Mouse (Mus musculus) liver, adult (tissue): Measurements from ENCODE around the gene Nr1h4.

Experiments
- GATA4 ChIP-seq: IDR thresholded peaks from 2 replicates; pipeline ENCODE4 v1.6.1; 2014; ENCODE audit warnings: mild to moderate bottlenecking, low read length; ENCODE audit not compliant: insufficient replicate concordance

The Nr1h4 gene

DNA sequence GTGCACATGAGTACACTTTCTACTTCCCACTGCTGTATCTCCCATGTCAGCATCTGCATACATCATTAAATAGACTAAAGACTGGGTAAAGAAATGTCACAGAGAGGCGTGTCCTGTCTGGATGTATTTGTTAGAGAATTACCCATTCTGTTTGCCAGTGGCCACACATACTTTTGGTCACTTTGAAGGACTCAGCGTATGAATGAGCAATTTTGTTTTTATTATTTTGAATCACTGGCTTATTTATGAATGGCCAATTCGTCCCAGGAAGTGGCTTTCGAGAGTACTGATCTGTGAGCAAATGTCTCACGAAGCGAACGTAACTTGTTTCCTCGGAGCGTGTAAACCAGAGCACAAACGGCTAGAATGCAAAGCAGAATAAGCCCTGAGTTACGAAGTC lies 72.4 kb downstream of the Nr1h4 start:
- TF ChIP-seq GATA4 = no peak

DNA sequence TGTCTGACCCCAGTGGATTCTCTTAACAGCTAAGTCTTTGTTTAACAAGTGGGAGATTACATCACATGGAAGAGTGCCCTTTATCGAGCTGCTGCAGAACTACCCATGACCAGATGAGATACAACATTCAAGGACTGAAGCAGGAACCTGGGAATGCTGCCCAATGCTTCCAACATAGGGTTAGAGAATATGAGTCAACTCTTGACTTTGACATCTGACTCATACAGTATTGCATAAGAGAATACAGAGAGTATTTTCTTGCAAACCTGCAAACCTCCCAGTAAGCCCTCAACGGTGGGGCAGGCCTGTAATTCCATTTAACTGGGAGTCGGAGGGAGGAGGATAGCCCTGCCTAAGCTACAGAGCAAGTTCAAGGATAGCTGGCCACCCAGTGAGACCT lies 74.6 kb downstream of the Nr1h4 start:
- TF ChIP-seq GATA4 = peak; percentile 36; the same call in 1 of the 2 replicates

DNA sequence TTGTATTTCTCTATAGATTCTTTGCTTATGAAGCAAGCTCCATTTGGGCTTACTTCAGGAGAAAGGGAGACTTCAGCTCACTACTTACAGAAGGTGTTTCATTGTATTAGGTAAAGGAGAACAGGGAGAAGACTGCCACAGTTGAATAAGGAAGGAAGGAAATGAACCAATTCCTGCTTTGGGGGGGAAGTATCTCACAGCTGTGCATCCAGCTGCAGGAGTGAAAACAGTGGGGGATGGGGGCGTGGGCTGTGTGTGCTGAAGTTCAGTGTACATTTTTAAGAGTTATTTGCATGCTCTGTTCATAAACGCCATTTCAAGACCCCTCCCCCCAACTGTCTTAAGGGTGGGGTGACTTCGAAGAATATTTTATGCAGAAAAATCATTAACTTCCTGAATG lies 79.6 kb downstream of the Nr1h4 start:
- TF ChIP-seq GATA4 = no peak

DNA sequence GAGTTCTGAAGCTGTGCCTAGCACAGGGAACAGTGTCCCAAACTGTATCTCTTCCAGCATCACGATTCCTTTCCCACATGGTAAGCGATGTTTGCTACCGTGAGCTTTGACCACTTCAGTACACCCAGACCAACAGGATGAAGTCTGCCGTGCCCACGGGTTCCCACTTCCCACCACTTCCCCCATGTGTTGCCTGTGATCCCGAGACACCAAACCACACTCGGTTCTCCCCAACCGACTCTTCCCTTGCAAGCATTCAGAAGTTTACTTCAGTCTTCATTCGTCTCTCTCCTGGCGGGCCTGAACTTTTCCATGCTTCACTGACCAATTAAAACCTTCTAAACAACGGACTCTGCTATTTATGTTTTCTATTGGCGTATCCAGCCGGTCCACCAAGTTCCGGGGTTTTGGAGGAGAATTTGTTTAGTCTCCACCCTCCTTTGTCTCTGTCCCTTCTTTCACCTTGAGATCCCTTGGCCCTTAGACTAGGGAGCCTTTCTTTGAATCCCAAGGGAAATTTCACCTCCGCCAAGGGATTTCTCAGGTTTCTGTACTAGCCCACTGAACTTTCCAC lies 80.2 kb downstream of the Nr1h4 start:
- no peak for TF ChIP-seq GATA4

DNA sequence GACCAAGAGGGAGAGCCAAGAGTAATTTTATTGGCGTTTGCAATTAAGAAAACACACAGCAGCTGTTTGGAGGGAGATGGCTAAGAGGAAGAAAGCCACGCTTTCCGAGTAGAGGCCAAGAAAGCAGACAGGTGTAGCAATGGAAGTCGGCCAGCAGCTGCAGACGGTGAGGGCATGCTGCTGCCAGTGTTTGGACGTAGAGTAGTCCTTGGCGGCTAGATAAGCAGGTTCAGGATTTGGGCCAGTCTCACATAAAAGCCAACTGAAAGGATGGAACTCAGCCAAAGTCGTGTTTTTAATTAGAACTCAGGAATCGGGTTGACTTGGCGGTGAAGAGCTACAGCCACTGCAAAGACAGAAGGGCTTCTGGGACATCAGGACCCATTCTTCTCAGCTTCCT lies 83.0 kb downstream of the Nr1h4 start:
- TF ChIP-seq GATA4 = no peak

DNA sequence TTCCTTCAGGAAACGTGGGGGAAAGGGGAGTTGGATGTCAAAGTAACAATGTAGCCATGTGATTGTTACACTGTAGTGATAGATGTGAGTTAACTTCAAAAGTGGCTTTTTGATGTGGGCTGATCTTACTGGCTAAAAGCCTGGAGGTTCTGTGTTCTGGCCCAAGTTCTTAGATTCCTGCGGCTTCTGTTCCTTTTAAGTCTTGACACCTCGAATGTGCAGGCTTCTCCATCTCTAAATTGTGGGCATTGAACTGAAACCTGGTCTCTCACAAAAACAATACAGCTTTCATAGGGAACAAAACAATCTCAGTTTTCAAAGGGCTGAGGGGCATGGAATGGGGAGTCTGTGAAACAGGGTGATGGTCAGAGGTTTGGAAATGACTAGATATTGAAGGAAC lies 89.0 kb downstream of the Nr1h4 start:
- TF ChIP-seq GATA4 = no peak

DNA sequence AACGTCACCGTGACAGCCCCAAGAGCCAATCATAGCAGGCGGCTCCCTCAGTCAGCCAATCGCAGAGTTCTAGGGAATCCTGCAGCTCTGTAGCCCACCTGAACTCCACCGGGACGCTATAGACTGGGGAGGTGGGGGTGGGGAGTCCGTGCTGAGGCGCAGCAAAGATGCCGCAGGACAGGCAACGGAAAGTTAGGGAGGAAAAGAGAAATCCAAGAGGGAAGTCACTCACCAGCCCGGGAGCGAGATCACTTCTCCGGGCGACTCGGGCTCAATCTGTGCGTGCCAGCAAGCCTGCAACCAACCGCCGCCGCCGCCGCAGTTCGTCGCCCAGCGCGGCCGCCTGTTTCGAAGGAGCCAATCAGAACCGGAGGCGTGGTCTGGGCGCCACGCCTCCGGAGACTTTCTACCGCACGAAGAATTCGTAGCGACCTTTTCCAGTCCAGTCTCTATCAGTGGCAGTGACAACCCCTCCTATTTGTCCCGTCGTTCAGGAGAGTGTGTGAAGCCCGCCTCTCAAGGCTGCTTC lies 89.7 kb downstream of the Nr1h4 start, which contains the start of gene Gas2l3:
Gene Gas2l3 (minus strand): TSS at position 345 of the 529 bp plus-strand sequence.
- TF ChIP-seq GATA4 = no peak

DNA sequence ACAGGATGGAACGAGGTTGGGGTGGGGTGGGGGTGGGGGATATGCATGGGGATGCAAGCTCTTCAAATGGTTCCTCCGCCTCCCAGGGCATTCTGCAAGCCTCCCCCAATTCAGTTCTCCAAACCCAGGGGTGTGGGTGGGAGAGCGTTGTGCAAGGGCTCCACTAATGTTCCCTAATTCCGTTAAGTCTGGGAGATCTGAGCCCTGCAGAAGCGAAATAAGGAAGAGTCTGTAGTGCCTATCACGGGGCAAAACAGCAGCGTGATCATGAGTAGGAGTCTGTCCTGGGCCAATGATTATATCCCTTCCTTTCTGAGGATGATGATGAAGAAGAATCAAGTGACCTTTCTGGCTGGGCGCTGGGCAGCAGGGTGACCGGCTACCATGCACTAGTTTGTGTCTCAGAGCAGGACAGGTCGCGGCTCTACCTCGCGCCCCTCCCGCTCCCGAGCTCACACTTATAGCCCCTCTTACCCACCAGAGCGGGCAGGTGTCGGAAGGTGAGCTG lies 90.2 kb downstream of the Nr1h4 start:
- no peak for TF ChIP-seq GATA4

DNA sequence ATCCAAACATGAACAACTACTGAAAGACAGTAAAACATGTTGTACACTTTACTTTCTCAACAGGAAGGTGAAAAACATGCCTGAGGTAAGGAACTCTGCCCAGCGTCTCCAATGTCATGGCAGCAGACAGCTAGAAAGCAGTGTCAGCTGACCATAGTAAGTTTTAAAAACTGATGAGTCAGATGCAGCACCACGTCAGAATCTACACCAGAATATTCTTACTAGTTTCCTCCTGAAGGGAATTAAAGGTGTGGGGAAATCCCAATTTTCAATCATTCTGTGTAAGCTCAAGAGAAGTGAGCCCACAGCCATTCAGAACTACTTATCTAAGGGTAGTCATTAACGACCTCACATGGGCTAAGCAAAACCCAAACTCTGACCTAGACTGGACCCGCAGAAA lies 90.7 kb downstream of the Nr1h4 start:
- TF ChIP-seq GATA4 = no peak

DNA sequence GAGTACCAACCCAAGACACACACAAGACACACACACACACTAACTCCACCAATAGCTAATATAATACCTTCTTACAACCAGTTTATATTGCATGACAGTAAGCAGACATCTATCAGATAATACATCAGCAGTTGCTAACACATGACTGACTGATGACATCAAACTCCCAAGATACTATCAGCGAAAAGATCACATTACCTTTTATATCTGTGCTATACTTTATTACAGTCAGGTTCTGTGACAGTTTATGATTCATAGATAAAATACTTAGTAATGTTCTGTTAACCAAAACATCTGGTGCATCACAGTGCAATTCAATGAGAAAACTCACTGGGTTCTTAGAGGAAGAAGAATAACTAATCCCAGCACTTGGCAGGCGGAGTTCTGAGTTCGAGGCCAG lies 91.4 kb downstream of the Nr1h4 start:
- TF ChIP-seq GATA4 = no peak

DNA sequence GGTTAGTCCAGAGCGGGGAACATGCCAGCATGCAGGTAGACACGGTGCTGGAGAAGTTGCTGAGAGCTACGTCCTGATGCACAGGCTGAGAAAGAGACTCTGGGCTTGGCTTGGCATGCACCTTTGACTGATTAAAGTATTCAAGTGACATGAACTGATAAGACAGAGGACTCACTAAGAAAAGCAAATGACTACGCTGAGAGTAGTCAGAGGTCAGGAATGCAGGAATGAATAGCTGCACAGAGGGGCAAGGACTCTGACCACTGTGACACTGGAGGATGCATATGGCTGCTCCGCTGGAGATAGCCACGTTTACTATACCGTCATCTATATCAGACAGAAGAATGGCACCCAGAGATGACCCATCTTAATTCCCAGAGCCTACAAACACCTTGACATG lies 94.0 kb downstream of the Nr1h4 start:
- no peak for TF ChIP-seq GATA4

DNA sequence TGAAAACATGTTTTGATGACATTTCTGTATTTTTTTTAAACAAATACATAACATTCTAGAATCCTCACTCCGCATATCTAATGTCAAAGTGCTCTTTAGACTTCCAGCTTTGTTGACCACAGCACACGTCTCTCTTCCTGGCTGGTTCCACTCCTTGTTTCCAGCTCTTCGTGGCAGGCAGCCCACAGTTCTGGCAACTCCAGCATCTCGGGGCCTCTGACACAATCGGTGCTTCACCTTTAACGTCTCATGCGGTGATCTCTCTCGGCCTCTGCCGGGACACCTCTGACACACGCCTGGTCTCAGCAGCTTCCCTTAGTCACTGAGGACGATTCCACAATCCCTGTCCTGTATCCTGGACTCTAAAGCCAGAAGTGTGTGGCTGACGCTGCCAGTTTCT lies 95.4 kb downstream of the Nr1h4 start:
- TF ChIP-seq GATA4 = no peak

DNA sequence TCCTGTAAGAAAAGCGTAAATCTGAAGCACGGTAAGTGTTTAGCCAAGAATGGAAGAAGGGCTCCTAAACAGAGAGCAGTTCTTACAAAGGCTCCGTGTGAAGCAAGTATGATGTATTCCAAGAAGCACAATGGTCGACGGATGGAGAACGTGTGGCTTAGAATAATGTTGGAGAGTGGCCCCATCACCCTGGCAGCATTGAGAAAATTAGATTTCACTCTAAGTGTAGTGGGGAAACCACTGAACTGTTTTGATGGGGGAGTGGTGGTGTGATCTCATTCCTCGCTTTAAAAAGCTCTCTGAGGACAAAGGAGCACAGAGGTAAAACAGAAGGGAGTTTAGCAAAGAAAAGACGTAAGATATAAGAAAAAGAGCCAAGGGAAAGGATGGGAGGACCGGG lies 95.9 kb downstream of the Nr1h4 start:
- TF ChIP-seq GATA4 = no peak

DNA sequence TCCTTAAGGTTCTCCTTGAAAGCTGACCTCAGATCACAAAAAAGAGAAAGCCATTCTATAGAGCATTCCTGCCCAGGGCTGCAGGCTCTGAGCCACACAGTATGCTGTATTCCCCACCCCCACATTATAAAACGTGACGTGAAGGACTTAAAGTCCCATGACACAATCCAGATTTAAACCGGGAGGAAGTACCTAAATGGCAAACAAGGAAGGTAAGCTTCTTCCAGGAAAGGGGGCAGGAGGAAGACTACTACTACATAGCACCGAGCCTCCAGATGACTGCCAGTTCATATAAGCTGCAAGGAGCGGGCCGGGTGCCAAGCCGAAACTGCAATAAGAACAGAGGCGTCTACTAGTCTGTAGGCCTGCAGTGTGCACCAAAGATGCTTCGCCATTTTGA lies 97.5 kb downstream of the Nr1h4 start:
- TF ChIP-seq GATA4 = no peak

DNA sequence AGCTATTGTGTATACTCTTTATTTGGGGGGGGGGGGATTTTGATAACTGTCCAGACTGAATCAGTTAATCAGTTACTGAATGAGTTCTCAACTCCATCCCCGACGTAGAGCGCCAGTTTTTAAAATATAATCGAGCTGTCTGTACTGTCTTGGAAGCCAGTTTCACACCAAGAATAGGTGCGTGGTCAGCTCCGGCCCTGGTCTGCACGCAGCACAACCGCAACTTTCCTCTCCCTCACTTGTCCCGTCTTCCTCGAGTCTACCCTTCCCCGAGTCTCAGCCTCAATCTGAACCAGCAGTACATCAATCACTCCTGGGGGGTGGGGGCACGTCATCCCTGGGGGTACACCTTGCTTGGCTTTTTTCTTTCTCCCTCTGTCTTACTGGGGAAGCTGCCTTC lies 98.0 kb downstream of the Nr1h4 start:
- no peak for TF ChIP-seq GATA4

DNA sequence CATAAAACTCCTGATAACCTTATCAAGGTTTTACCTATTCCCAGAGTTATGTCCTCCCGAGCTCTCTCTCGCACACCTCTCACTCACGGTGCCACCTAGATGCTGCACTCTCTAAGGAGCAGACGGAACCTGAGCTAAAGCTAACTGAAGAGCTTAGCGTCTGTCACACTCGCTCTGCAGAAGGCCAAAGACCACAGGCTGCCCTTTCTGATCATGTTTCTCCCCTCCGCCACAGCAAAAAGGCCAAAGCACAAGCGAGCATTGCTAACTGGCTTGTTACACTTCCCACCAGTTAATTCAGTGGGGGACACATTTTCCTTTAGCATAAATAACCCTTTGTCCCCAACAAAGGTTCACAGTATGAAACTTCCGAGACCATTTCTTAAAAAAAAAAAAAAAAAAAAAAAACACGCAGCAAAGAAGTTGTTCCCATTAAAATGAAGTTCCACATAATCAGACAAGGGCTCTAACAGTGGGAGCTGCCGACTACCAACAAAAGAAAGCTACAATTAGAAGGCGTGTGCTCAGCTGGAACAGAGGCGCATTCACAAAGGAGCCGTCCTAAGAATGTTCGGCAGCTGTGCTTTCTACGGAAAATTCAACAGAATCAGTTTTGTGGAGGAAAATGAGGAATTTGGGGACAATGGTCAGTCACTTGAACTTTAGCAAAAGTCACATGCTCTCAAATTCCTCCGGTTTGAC lies 98.7 kb downstream of the Nr1h4 start:
- TF ChIP-seq GATA4 = no peak
